Mouse (Mus musculus): ENCODE data around the gene Slc7a1. TPM values are rescaled to one million over a fixed set of nuclear protein-coding genes. Genes with fewer than 3 reads are reported as not detected.
A peak's percentile ranks its signal among the peaks of the same experiment; 100 is the strongest.

The Slc7a1 gene
- total and polyA plus RNA-seq, 3 experiments = 20.5 to 78.3 (median 69.5) TPM

GRCm38 (mm10) chr5:148409465-148409864, 9.8 kb upstream of the Slc7a1 start:
- Histone ChIP-seq H3K4me1 (ENCODE audit: control insufficient read depth in 1 of 2, insufficient read depth in 2 of 2) (no peaks in the 10 kb centered on the region), H3K27ac (ENCODE audit: insufficient read depth, low read depth) (no peak overlapping the region), H3K79me2 (replicated peaks; ENCODE audit: control insufficient read depth, extremely low read depth, insufficient read depth, poor library complexity, severe bottlenecking) (no peaks in the 10 kb centered on the region), H3K36me3 (replicated peaks in 1 of 2; ENCODE audit: control insufficient read depth in 1 of 2, insufficient read depth in 1 of 2, low read length in 1 of 2) (no peaks in the 10 kb centered on the region), H3K4me3 (replicated peaks in 1 of 3; ENCODE audit: low read depth in 2 of 3, low read length in 2 of 3, poor library complexity in 1 of 3) (no peak overlapping the region), H3K9ac (ENCODE audit: insufficient read depth, low read depth) (no peak overlapping the region), H3K9me3 (replicated peaks; ENCODE audit: low read length) (peaks cover 4% of the 10 kb centered on the region), H3K27me3 (replicated peaks) (no peaks in the 10 kb centered on the region), H3K4me2 (ENCODE audit: insufficient read depth, low read depth, poor library complexity, severe bottlenecking) (no peak overlapping the region)
- no peak for DNase-seq (ENCODE audit: extremely low read depth)
- dilution Hi-C loops (cut with MboI; ENCODE audit: extremely low pct_ligation_motif_present, extremely low pct_unique_long_range_greater_than_20kb, low sequenced_read_pairs) (no loop called here), in situ Hi-C loops (cut with MboI; ENCODE audit: low pct_ligation_motif_present, low pct_unique_long_range_greater_than_20kb, low sequenced_read_pairs) (no loop called here)
- TF ChIP-seq PAX5 (IDR thresholded peaks at IDR 0.05; ENCODE audit: low read length) = no peak
- no peak for TF ChIP-seq NELFE (IDR thresholded peaks at IDR 0.05; ENCODE audit: low read depth, low read length)
- TF ChIP-seq MEF2A (IDR thresholded peaks at IDR 0.05; ENCODE audit: borderline replicate concordance, low read depth, low read length) = no peak
- no peak for TF ChIP-seq CHD1 (IDR thresholded peaks at IDR 0.05; ENCODE audit: low read depth, low read length)
- no peak for TF ChIP-seq POLR2A (IDR thresholded peaks at IDR 0.05; ENCODE audit: low read depth, low read length)
- no peak for TF ChIP-seq USF2 (conservative IDR thresholded peaks at IDR 0.05; ENCODE audit: low read depth, low read length)

- dilution Hi-C loops (cut with MboI; ENCODE audit: extremely low pct_ligation_motif_present, extremely low pct_unique_long_range_greater_than_20kb, low sequenced_read_pairs) (no loop called here), in situ Hi-C loops (cut with MboI; ENCODE audit: low pct_ligation_motif_present, low pct_unique_long_range_greater_than_20kb, low sequenced_read_pairs) (no loop called here)
- Histone ChIP-seq H3K79me2 (replicated peaks; ENCODE audit: control insufficient read depth, extremely low read depth, insufficient read depth, poor library complexity, severe bottlenecking) (no peaks in the 10 kb centered on the region), H3K4me1 (ENCODE audit: control insufficient read depth in 1 of 2, insufficient read depth in 2 of 2) (no peaks in the 10 kb centered on the region), H3K36me3 (replicated peaks in 1 of 2; ENCODE audit: control insufficient read depth in 1 of 2, insufficient read depth in 1 of 2, low read length in 1 of 2) (no peaks in the 10 kb centered on the region), H3K9me3 (replicated peaks; ENCODE audit: low read length) (peaks cover 11% of the 10 kb centered on the region), H3K27ac (ENCODE audit: insufficient read depth, low read depth) (no peak overlapping the region), H3K27me3 (replicated peaks) (no peaks in the 10 kb centered on the region), H3K9ac (ENCODE audit: insufficient read depth, low read depth) (no peak overlapping the region), H3K4me3 (replicated peaks in 1 of 3; ENCODE audit: low read depth in 2 of 3, low read length in 2 of 3, poor library complexity in 1 of 3) (no peak overlapping the region), H3K4me2 (ENCODE audit: insufficient read depth, low read depth, poor library complexity, severe bottlenecking) (no peak overlapping the region)
- no peak for DNase-seq (ENCODE audit: extremely low read depth)
- TF ChIP-seq SIN3A (IDR thresholded peaks at IDR 0.05; ENCODE audit: low read length) (no peak), CTCF (conservative IDR thresholded peaks at IDR 0.05 in 1 of 2, IDR thresholded peaks at IDR 0.05 in 1 of 2; ENCODE audit: low read depth in 2 of 2, low read length in 2 of 2) (peak; percentile 36; a peak in 3 of 4 replicates), RCOR1 (conservative IDR thresholded peaks at IDR 0.05; ENCODE audit: low read depth, low read length) (no peak)
Measured at GRCm38 (mm10) chr5:148406913-148407312, 7.2 kb upstream of the Slc7a1 start.

- H3K79me2 ChIP-seq (replicated peaks; ENCODE audit: control insufficient read depth, extremely low read depth, insufficient read depth, poor library complexity, severe bottlenecking) = no peaks in the 10 kb centered on the region
- no peaks in the 10 kb centered on the region for H3K27me3 ChIP-seq (replicated peaks)
- no peaks in the 10 kb centered on the region for H3K36me3 ChIP-seq (replicated peaks in 1 of 2; ENCODE audit: control insufficient read depth in 1 of 2, insufficient read depth in 1 of 2, low read length in 1 of 2)
- dilution Hi-C loops (cut with MboI; ENCODE audit: extremely low pct_ligation_motif_present, extremely low pct_unique_long_range_greater_than_20kb, low sequenced_read_pairs) (no loop called here), in situ Hi-C loops (cut with MboI; ENCODE audit: low pct_ligation_motif_present, low pct_unique_long_range_greater_than_20kb, low sequenced_read_pairs) (no loop called here)
- H3K4me1 ChIP-seq (ENCODE audit: control insufficient read depth in 1 of 2, insufficient read depth in 2 of 2) = no peaks in the 10 kb centered on the region
- H3K9ac ChIP-seq (ENCODE audit: insufficient read depth, low read depth) = no peak overlapping the region
- peaks cover 11% of the 10 kb centered on the region for H3K9me3 ChIP-seq (replicated peaks; ENCODE audit: low read length)
- no peak overlapping the region for H3K4me3 ChIP-seq (replicated peaks in 1 of 3; ENCODE audit: low read depth in 2 of 3, low read length in 2 of 3, poor library complexity in 1 of 3)
- DNase-seq (ENCODE audit: extremely low read depth) = no peak
- TF ChIP-seq MXI1 (IDR thresholded peaks at IDR 0.05; ENCODE audit: low read depth, low read length) (no peak), GABPA (IDR thresholded peaks at IDR 0.05; ENCODE audit: insufficient replicate concordance, low read depth, low read length) (no peak), ZNF384 (IDR thresholded peaks at IDR 0.05; ENCODE audit: low read depth, low read length) (no peak), E2F4 (IDR thresholded peaks at IDR 0.05; ENCODE audit: insufficient replicate concordance, low read depth, low read length) (no peak), USF2 (conservative IDR thresholded peaks at IDR 0.05; ENCODE audit: low read depth, low read length) (no peak), EP300 (IDR thresholded peaks at IDR 0.05; ENCODE audit: low read length) (no peak), MAFK (IDR thresholded peaks at IDR 0.05; ENCODE audit: insufficient replicate concordance, low read length) (no peak), RCOR1 (conservative IDR thresholded peaks at IDR 0.05; ENCODE audit: low read depth, low read length) (no peak), ZMIZ1 (IDR thresholded peaks at IDR 0.05; ENCODE audit: low read depth, low read length) (no peak), RAD21 (IDR thresholded peaks at IDR 0.05; ENCODE audit: low read depth, low read length) (no peak), CHD1 (IDR thresholded peaks at IDR 0.05; ENCODE audit: low read depth, low read length) (no peak), PAX5 (IDR thresholded peaks at IDR 0.05; ENCODE audit: low read length) (no peak), USF1 (IDR thresholded peaks at IDR 0.05; ENCODE audit: low read depth, low read length) (no peak), MEF2A (IDR thresholded peaks at IDR 0.05; ENCODE audit: borderline replicate concordance, low read depth, low read length) (no peak)
- H3K27ac ChIP-seq (ENCODE audit: insufficient read depth, low read depth) = no peak overlapping the region
- no peak overlapping the region for H3K4me2 ChIP-seq (ENCODE audit: insufficient read depth, low read depth, poor library complexity, severe bottlenecking)
Measured at GRCm38 (mm10) chr5:148404548-148404947, 4.8 kb upstream of the Slc7a1 start.
